Mouse (Mus musculus) spleen, adult 12 weeks (tissue): ENCODE results near the gene Olfr1080.
"Not testable (repeated sequence)": the region's sequence is repeated elsewhere in the genome, so short reads cannot be mapped to it uniquely, and the experiment has no call there.

Experiments
- DNase-seq: peaks from one replicate; pipeline ENCODE4 v3.0.0; 2022; ENCODE audit warnings: low spot score

The Olfr1080 gene

GRCm38 (mm10) chr2:86558135-86558534 is at the start of gene Olfr1080:
TSS of gene Olfr1080 (minus strand) at chr2:86558235.
- DNase-seq = not testable (repeated sequence)

- DNase-seq = not testable (repeated sequence)
Observed at GRCm38 (mm10) chr2:86598866-86599265, 40.8 kb upstream of the Olfr1080 start, which contains the start of gene Olfr1082. TSS of gene Olfr1082 (minus strand) at chr2:86598966.

- no peak for DNase-seq
Observed at GRCm38 (mm10) chr2:86542380-86542779, 15.7 kb downstream of the Olfr1080 start, which contains the start of gene Olfr1079. TSS of gene Olfr1079 (minus strand) at chr2:86542480.

GRCm38 (mm10) chr2:86530991-86531390 is 27.0 kb downstream of the Olfr1080 start:
- DNase-seq = no peak

- no peak for DNase-seq
Observed at GRCm38 (mm10) chr2:86508161-86508560, 49.9 kb downstream of the Olfr1080 start, which contains the start of gene Olfr1076. TSS of gene Olfr1076 (plus strand) at chr2:86508461.
